ENCODE assay signal across 8 mouse cellular contexts in the genomic region with DNA sequence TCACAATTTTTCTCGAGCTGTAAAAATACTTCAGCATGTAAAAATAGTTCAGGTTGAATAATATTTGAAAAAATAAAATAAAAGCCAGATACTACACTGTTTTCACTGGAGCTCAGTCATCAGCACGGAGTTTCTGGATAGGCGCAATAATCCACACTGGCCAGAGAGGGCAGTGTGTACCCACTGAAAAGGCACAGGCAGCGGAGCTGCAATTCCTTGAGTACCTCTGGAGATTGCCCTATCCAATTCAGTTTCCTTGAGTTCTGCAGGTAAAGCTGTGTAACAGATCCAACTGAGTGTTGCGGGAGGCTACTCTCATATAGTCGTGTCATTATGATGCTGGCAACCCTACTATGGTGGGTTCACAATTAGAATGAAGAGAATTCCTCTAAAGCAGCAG. TPM values are rescaled to one million over a fixed set of nuclear protein-coding genes. Genes with fewer than 3 reads are reported as not detected.
DNase-seq lines count a peak whose midpoint lies in the region; ATAC-seq lines count a peak whose summit lies in the region.

No protein-coding gene starts in this region.

- H3K9ac ChIP-seq in lung, embryonic 16.5 days (ENCODE audit: low read length) = no peak overlapping the region

- ATAC-seq in frontal cortex, adult (ENCODE audit: low TSS enrichment) = peak; percentile 73
- peak; percentile 44 for ATAC-seq in lung, embryonic 16.5 days (ENCODE audit: low read depth)

- H3K27ac ChIP-seq in hindbrain, embryonic 10.5 days = no peak overlapping the region
- no peak overlapping the region for H3K27ac ChIP-seq in lung, embryonic 16.5 days (ENCODE audit: low read length)

- H3K9me3 ChIP-seq in hindbrain, embryonic 10.5 days = no peaks in the 10 kb centered on the region
- no peaks in the 10 kb centered on the region for H3K9me3 ChIP-seq in lung, embryonic 16.5 days (ENCODE audit: control insufficient read depth, low read length)

- peak overlapping the region; percentile 74 for H3K4me3 ChIP-seq in hindbrain, embryonic 10.5 days
- no peak overlapping the region for H3K4me3 ChIP-seq in lung, embryonic 16.5 days (ENCODE audit: low read length)

- peak; percentile 83 for DNase-seq in NIH3T3 (ENCODE audit: low read depth)
- peak; percentile 79 for DNase-seq in cerebellum, adult 8-10 months
- DNase-seq in hindbrain, embryonic 10.5 days (ENCODE audit: low spot score) = peak; percentile 75
- peak; percentile 36 to 61 for DNase-seq in layer of hippocampus, adult 8-10 months (ENCODE audit: low spot score in 2 of 2)
- DNase-seq in ovary, postnatal 14 days (ENCODE audit: low spot score) = peak; percentile 62
- peak; percentile 25 to 60 for DNase-seq in thymus, postnatal 10 days (ENCODE audit: low spot score in 2 of 2)

- no peak overlapping the region; the same call in 1 of the 2 replicates for H3K4me2 ChIP-seq in lung, embryonic 16.5 days (ENCODE audit: low read depth, low read length)

- H3K4me1 ChIP-seq in hindbrain, embryonic 10.5 days (replicated peaks) = peaks cover 15% of the 10 kb centered on the region; the same call in 1 of the 2 replicates
- peaks cover 5% of the 10 kb centered on the region for H3K4me1 ChIP-seq in lung, embryonic 16.5 days (replicated peaks; ENCODE audit: control insufficient read depth, insufficient read depth, low read length)

- H3K36me3 ChIP-seq in hindbrain, embryonic 10.5 days = 0 out of 2 replicates have a peak, but pooled peaks cover 6% of the 10 kb centered on the region
- H3K36me3 ChIP-seq in lung, embryonic 16.5 days (ENCODE audit: control insufficient read depth, insufficient read depth, low read length) = no peaks in the 10 kb centered on the region

- WGBS in hindbrain, embryonic 10.5 days = under 1% methylated on average over 6 of the region's 6 CpGs
- under 1% methylated on average over 6 of the region's 6 CpGs for WGBS in lung, embryonic 16.5 days

- H3K27me3 ChIP-seq in hindbrain, embryonic 10.5 days (ENCODE audit: insufficient read depth, poor library complexity, severe bottlenecking) = peaks cover 25% of the 10 kb centered on the region
- H3K27me3 ChIP-seq in lung, embryonic 16.5 days (ENCODE audit: control insufficient read depth, insufficient read depth, low read depth, low read length) = peaks cover 14% of the 10 kb centered on the region

RNA-seq across cellular contexts. Expression of gene Neto2, which starts 1.7 kb away (rescaled TPM):
- polyA plus RNA-seq in hindbrain, embryonic 10.5 days (2016; fragmentation: Nextera tagmentation; extraction: Ambion mirVana) = 17.9 and 18.3 TPM in 2 replicates
- 10 to 100 TPM; 35.0 to 44.8 (median 39.6) TPM for total RNA-seq in layer of hippocampus, adult 8-10 months (2022)
- 4.5 and 4.8 TPM in 2 replicates for polyA plus RNA-seq in lung, embryonic 16.5 days (2015; fragmentation: Nextera tagmentation; extraction: Ambion mirVana)
